Mouse (Mus musculus) limb, embryonic 14.5 days (tissue): ENCODE measurements around the gene Lcmt1. TPM values are rescaled to one million over a fixed set of nuclear protein-coding genes. Genes with fewer than 3 reads are reported as not detected.
A peak's percentile ranks its signal among the peaks of the same experiment; 100 is the strongest.

ENCODE experiments used
- ATAC-seq: fragments of 200-750 bp; cut with Nextera tagmentation; 2 replicates; pipeline ENCODE4 v1.8.0; 2017; ENCODE audit warnings: low read depth, moderate number of reproducible peaks, moderate TSS enrichment; ENCODE audit not compliant: low FRiP score
- DNase-seq: peaks from one replicate; pipeline ENCODE4 v3.0.0-alpha.2; 2015; ENCODE audit warnings: low spot score
- H3K27ac ChIP-seq: fragments of 300-500 bp; sonication (generic); replicated peaks from 2 replicates; pipeline ENCODE4 v1.5.1; 2014; ENCODE audit warnings: low read depth, mild to moderate bottlenecking, low read length, moderate library complexity, mixed read lengths
- H3K27me3 ChIP-seq: fragments of 300-500 bp; sonication (generic); 2 replicates; pipeline ENCODE4 v1.6.1; 2014; ENCODE audit warnings: low read length, mixed read lengths; ENCODE audit not compliant: control insufficient read depth, insufficient read depth
- H3K36me3 ChIP-seq: fragments of 300-500 bp; sonication (generic); 2 replicates; pipeline ENCODE4 v1.6.1; 2014; ENCODE audit warnings: mild to moderate bottlenecking, low read length, moderate library complexity, mixed read lengths; ENCODE audit not compliant: control insufficient read depth, insufficient read depth
- H3K4me1 ChIP-seq: fragments of 300-500 bp; sonication (generic); 2 replicates; pipeline ENCODE4 v1.6.1; 2014; ENCODE audit warnings: antibody characterized with exemption, low read length, mixed read lengths; ENCODE audit not compliant: control insufficient read depth, insufficient read depth
- H3K4me2 ChIP-seq: fragments of 300-500 bp; sonication (generic); replicated peaks from 2 replicates; pipeline ENCODE4 v1.6.1; 2014; ENCODE audit warnings: low read depth, mild to moderate bottlenecking, low read length, moderate library complexity; ENCODE audit not compliant: severe bottlenecking
- H3K4me3 ChIP-seq: fragments of 300-500 bp; sonication (generic); replicated peaks from 2 replicates; pipeline ENCODE4 v1.5.1; 2014; ENCODE audit warnings: low read length
- H3K9ac ChIP-seq: fragments of 300-500 bp; sonication (generic); 2 replicates; pipeline ENCODE4 v1.6.1; 2014; ENCODE audit warnings: mild to moderate bottlenecking, low read depth, low read length, moderate library complexity; ENCODE audit not compliant: severe bottlenecking
- H3K9me3 ChIP-seq: fragments of 300-500 bp; sonication (generic); 2 replicates; pipeline ENCODE4 v1.6.1; 2016; ENCODE audit warnings: low read length; ENCODE audit not compliant: control insufficient read depth
- POLR2A ChIP-seq: fragments of 200-500 bp; IDR thresholded peaks from 2 replicates; pipeline ENCODE4 v1.8.0; 2012; ENCODE audit warnings: inconsistent platforms, mild to moderate bottlenecking, moderate library complexity, borderline replicate concordance; ENCODE audit not compliant: insufficient read depth, insufficient read length; ENCODE audit errors: extremely low read depth
- WGBS: fragments of 180-500 bp; shearing (Covaris S2); extraction: QIAGEN DNeasy Blood & Tissue Kit; methylation state at CpG from one replicate; pipeline ENCODE4 v1.1.7; 2014; 5-methylcytosine and 5-hydroxymethylcytosine counted together
- polyA plus RNA-seq, 2 experiments: library from polyadenylated mRNA; depleted of rRNA in 1 of 2; stranded (reverse) in 1 of 2; unstranded in 1 of 2; fragments of >200 nt; fragmentation: Nextera tagmentation in 1 of 2; extraction: Ambion mirVana in 1 of 2; gene quantifications; 2 replicates each; pipeline versions ENCODE4 v1.2.1 to v1.2.3; 2012 to 2014

Gene Lcmt1
- polyA plus RNA-seq, 2 experiments = 35.2 to 44.2 TPM

DNA sequence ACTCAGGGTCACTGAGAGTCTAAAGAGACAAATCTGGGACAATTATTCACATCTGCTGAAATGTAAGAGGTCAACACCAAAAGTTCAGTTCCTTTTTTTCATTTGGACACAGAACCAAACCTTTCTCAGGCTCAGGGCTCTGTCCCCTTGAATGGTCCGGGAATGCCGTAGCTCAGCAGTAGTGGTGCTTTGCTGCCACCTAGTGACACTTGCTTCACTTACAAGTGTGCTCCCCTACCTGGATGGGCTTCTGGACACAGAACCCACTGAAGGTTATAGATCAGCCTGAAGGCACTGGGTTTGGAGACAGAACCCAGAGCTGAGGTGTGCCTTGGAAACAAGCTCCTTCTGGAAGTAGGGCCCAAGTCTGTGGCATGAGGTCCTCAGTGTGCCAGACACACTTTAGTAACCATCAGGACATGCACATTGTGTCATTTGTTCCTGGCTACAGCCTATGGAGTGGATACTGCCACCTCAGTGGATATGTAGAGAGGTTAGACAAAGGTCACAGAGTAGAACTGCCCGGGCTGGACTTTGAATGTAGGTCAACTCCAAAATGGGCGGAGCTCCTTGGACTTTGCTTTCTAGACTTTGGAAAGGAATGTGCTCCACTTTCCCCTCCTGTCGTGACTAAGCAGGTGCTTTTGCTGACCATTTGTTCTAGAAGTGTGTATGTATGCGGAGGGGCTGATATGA lies 96.3 kb downstream of the Lcmt1 start:
- no peaks in the 10 kb centered on the region for H3K9me3 ChIP-seq
- no peak overlapping the region for H3K27ac ChIP-seq
- no peak overlapping the region for H3K4me2 ChIP-seq
- DNase-seq (peak; percentile 79), ATAC-seq (peak; percentile 72; the same call in 1 of the 2 replicates)
- no peak for TF ChIP-seq POLR2A
- no peaks in the 10 kb centered on the region for H3K36me3 ChIP-seq
- no peak overlapping the region for H3K4me3 ChIP-seq
- 38% methylated on average over 6 of the region's 6 CpGs for WGBS
- no peak overlapping the region for H3K9ac ChIP-seq
- no peaks in the 10 kb centered on the region for H3K27me3 ChIP-seq
- H3K4me1 ChIP-seq = no peaks in the 10 kb centered on the region

DNA sequence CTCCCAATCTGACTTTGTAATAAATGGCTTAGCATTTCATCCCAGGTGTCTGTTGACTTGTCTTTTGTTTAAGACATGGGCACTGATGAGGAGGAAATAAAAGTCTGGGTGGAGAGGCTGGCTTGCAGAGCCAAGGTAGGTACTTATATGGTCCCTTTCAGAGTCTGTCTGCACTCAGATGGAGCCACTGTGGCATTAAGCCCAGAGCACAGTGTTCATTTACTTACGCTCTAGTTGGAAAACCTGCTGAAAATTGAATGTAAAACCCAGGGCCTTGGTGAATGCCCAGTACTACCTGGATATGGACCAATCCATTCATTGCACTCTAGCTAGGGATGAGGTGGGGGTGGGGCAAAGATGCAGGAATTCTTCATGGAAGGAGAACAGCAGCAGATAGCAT lies 98.4 kb downstream of the Lcmt1 start:
- Histone ChIP-seq H3K4me3 (no peak overlapping the region), H3K9ac (no peak overlapping the region), H3K9me3 (no peaks in the 10 kb centered on the region), H3K27ac (no peak overlapping the region), H3K27me3 (no peaks in the 10 kb centered on the region), H3K4me2 (no peak overlapping the region), H3K4me1 (no peaks in the 10 kb centered on the region), H3K36me3 (no peaks in the 10 kb centered on the region)
- WGBS = 92% methylated on average over 1 of the region's 1 CpGs
- no peak for DNase-seq
- TF ChIP-seq POLR2A = no peak
- ATAC-seq = no peak

Other genes with a start within 250 kb of the Lcmt1 start
- 62.3 and 78.4 TPM in 2 replicates for gene Tnrc6a, start 245.9 kb upstream of the Lcmt1 start, polyA plus RNA-seq (2012; rRNA removed)
- 44.3 and 50.1 TPM in 2 replicates for gene Tnrc6a, start 245.9 kb upstream of the Lcmt1 start, polyA plus RNA-seq (2014; fragmentation: Nextera tagmentation; extraction: Ambion mirVana)
- gene Slc5a11, start 155.0 kb upstream of the Lcmt1 start, polyA plus RNA-seq (2012; rRNA removed) = 0.22 and 0.26 TPM in 2 replicates
- 0.08 TPM in 1 of 2 replicates, not detected in the other for gene Slc5a11, start 155.0 kb upstream of the Lcmt1 start, polyA plus RNA-seq (2014; fragmentation: Nextera tagmentation; extraction: Ambion mirVana)
- gene Arhgap17, start 131 bp downstream of the Lcmt1 start, polyA plus RNA-seq (2012; rRNA removed) = 39.5 and 42.9 TPM in 2 replicates
- 23.5 and 26.1 TPM in 2 replicates for gene Arhgap17, start 131 bp downstream of the Lcmt1 start, polyA plus RNA-seq (2014; fragmentation: Nextera tagmentation; extraction: Ambion mirVana)
- 0.13 and 0.15 TPM in 2 replicates for gene Aqp8, start 92.5 kb downstream of the Lcmt1 start, polyA plus RNA-seq (2012; rRNA removed)
- gene Aqp8, start 92.5 kb downstream of the Lcmt1 start, polyA plus RNA-seq (2014; fragmentation: Nextera tagmentation; extraction: Ambion mirVana) = not detected in 2 replicates
- 5.6 and 6.0 TPM in 2 replicates for gene Zkscan2, start 130.7 kb downstream of the Lcmt1 start, polyA plus RNA-seq (2012; rRNA removed)
- 3.4 and 3.7 TPM in 2 replicates for gene Zkscan2, start 130.7 kb downstream of the Lcmt1 start, polyA plus RNA-seq (2014; fragmentation: Nextera tagmentation; extraction: Ambion mirVana)